Mouse (Mus musculus) brain, embryonic 14.5 days (tissue): ENCODE measurements around the gene Gm19426.

Source experiments
- CTCF ChIP-seq: fragments of 200-500 bp; IDR thresholded peaks from 2 replicates; pipeline ENCODE4 v1.5.1; 2012; ENCODE audit warnings: inconsistent platforms, mild to moderate bottlenecking, moderate library complexity, borderline replicate concordance; ENCODE audit not compliant: insufficient read depth, insufficient read length; ENCODE audit errors: extremely low read depth
- POLR2A ChIP-seq: fragments of 200-500 bp; IDR thresholded peaks from 2 replicates; pipeline ENCODE4 v1.6.1; 2012; ENCODE audit warnings: mild to moderate bottlenecking, inconsistent platforms, borderline replicate concordance; ENCODE audit not compliant: poor library complexity, insufficient read depth, insufficient read length, severe bottlenecking; ENCODE audit errors: extremely low read depth

- TF ChIP-seq CTCF = no peak
- TF ChIP-seq POLR2A = no peak
These were observed 17.3 kb upstream of the Gm19426 start for GRCm38 (mm10) chr2:84760777-84761176.
